Mouse (Mus musculus) heart, embryonic 10.5 days (tissue): ENCODE results near the gene Teddm2. TPM values are rescaled to one million over a fixed set of nuclear protein-coding genes. Genes with fewer than 3 reads are reported as not detected.

Source experiments
- DNase-seq: peaks from one replicate; pipeline ENCODE4 v3.0.0-alpha.2; 2017; ENCODE audit warnings: low spot score
- H3K27ac ChIP-seq: fragments of 300-500 bp; sonication (generic); 2 replicates; pipeline ENCODE4 v1.5.1; 2016; ENCODE audit warnings: mild to moderate bottlenecking
- H3K27me3 ChIP-seq: fragments of 300-500 bp; sonication (generic); 2 replicates; pipeline ENCODE4 v1.6.1; 2016; ENCODE audit warnings: mild to moderate bottlenecking; ENCODE audit not compliant: poor library complexity, insufficient read depth, severe bottlenecking
- H3K36me3 ChIP-seq: fragments of 300-500 bp; sonication (generic); 2 replicates; pipeline ENCODE4 v1.6.1; 2016; ENCODE audit warnings: mild to moderate bottlenecking, moderate library complexity
- H3K4me1 ChIP-seq: fragments of 300-500 bp; sonication (generic); 2 replicates; pipeline ENCODE4 v1.6.1; 2016; ENCODE audit warnings: mild to moderate bottlenecking
- H3K4me3 ChIP-seq: fragments of 300-500 bp; sonication (generic); 2 replicates; pipeline ENCODE4 v1.5.1; 2016; ENCODE audit warnings: mild to moderate bottlenecking, moderate library complexity
- H3K9me3 ChIP-seq: fragments of 300-500 bp; sonication (generic); 2 replicates; pipeline ENCODE4 v1.6.1; 2016; ENCODE audit warnings: mild to moderate bottlenecking, moderate library complexity
- WGBS: fragments of 180-500 bp; shearing (Covaris S2); methylation state at CpG from one replicate; pipeline ENCODE4 v1.1.7; 2016; 5-methylcytosine and 5-hydroxymethylcytosine counted together
- microRNA-seq: library from miRNA; unstranded; fragments of <30 nt; microRNA quantifications from one replicate; pipeline ENCODE4, GENCODE M21; 2017
- polyA plus RNA-seq: library from polyadenylated mRNA; unstranded; fragments of >200 nt; fragmentation: Nextera tagmentation; extraction: Ambion mirVana; gene quantifications from 2 replicates; pipeline ENCODE4 v1.2.1, GENCODE M21; 2016

The Teddm2 gene
- polyA plus RNA-seq, 1 experiment from 2014 or later = 0.34 TPM

DNA sequence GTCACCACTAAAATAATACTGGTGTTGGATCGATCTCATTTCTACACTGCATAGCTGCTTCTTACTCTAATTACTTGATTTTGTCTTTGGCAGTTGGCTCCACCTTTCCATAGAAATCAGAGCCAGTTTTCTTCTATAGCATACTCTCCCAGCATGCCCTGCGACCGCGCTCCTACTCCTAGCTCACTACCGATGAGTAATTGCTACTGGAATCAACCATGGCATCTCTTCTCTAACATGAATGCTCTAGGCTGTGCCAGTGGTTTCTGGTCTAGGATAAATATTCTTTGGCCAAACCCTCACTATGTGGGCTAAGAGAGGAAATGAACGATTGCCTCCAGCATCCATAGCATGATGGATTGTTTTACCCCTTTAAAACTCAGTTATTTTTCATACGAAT, 53.6 kb downstream of the Teddm2 start:
- Histone ChIP-seq H3K4me1 (no peaks in the 10 kb centered on the region), H3K27ac (no peak overlapping the region), H3K4me3 (no peak overlapping the region), H3K27me3 (no peaks in the 10 kb centered on the region), H3K36me3 (no peaks in the 10 kb centered on the region), H3K9me3 (no peaks in the 10 kb centered on the region)
- 87% methylated on average over 7 of the region's 7 CpGs for WGBS
- DNase-seq = no peak

DNA sequence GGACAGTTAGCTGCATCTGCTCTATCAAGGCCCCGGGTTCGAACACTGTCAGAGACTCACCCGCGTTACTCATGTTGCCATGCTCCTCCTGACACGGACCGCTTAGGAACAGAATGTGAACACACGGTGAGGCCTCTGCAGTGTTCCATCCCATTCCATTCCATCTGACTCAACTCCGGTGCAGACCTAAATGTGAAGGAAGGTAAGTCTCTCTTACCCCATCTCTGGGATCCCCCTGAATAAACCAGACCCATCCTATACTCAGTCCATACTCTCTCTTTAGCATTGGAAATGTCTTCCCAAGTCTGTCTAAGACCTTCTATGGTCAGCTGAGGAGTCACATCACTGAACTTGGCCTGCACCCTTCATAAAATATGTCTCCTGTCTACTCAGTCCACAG, 56.0 kb downstream of the Teddm2 start, which contains the start of gene Rgsl1:
TSS of gene Rgsl1 (minus strand) at position 101 of the 400 bp plus-strand sequence.
- Histone ChIP-seq H3K4me1 (no peaks in the 10 kb centered on the region), H3K9me3 (no peaks in the 10 kb centered on the region), H3K27ac (no peak within 1 kb of the TSS), H3K4me3 (no peak within 1 kb of the TSS), H3K36me3 (no peaks in the 10 kb centered on the region), H3K27me3 (no peaks in the 10 kb centered on the region)
- 94% methylated on average over 8 of the region's 8 CpGs for WGBS
- DNase-seq = no peak

- 83% methylated on average over 11 of the region's 11 CpGs for WGBS
- no peaks in the 10 kb centered on the region for H3K27me3 ChIP-seq
- DNase-seq = no peak
Measured at GRCm38 (mm10) chr1:153842121-153842740, 57.8 kb downstream of the Teddm2 start.

GRCm38 (mm10) chr1:153836036-153836435, 64.0 kb downstream of the Teddm2 start:
- 42% methylated on average over 4 of the region's 4 CpGs for WGBS

More at GRCm38 (mm10) chr1:153842121-153842740, 57.8 kb downstream of the Teddm2 start:
- H3K4me1 ChIP-seq = no peaks in the 10 kb centered on the region
- H3K27ac ChIP-seq = no peak overlapping the region
- H3K9me3 ChIP-seq = no peaks in the 10 kb centered on the region
- no peak overlapping the region for H3K4me3 ChIP-seq
- no peaks in the 10 kb centered on the region for H3K36me3 ChIP-seq

GRCm38 (mm10) chr1:153830746-153831145, 69.3 kb downstream of the Teddm2 start:
- H3K9me3 ChIP-seq = no peaks in the 10 kb centered on the region
- no peaks in the 10 kb centered on the region for H3K36me3 ChIP-seq
- H3K4me1 ChIP-seq = no peaks in the 10 kb centered on the region
- H3K27me3 ChIP-seq = no peaks in the 10 kb centered on the region
- H3K27ac ChIP-seq = no peak overlapping the region
- no peak overlapping the region for H3K4me3 ChIP-seq
- no peak for DNase-seq
- 70% methylated on average over 4 of the region's 4 CpGs for WGBS

More at GRCm38 (mm10) chr1:153836036-153836435, 64.0 kb downstream of the Teddm2 start:
- Histone ChIP-seq H3K4me1 (no peaks in the 10 kb centered on the region), H3K27me3 (no peaks in the 10 kb centered on the region), H3K27ac (no peak overlapping the region), H3K9me3 (no peaks in the 10 kb centered on the region), H3K36me3 (no peaks in the 10 kb centered on the region), H3K4me3 (no peak overlapping the region)
- no peak for DNase-seq

GRCm38 (mm10) chr1:153820216-153820615, 79.8 kb downstream of the Teddm2 start:
- no peaks in the 10 kb centered on the region for H3K4me1 ChIP-seq
- H3K4me3 ChIP-seq = no peak overlapping the region
- 82% methylated on average over 3 of the region's 3 CpGs for WGBS
- H3K9me3 ChIP-seq = no peaks in the 10 kb centered on the region
- H3K27me3 ChIP-seq = peaks cover 13% of the 10 kb centered on the region; the same call in 1 of the 2 replicates
- no peaks in the 10 kb centered on the region for H3K36me3 ChIP-seq
- no peak for DNase-seq
- no peak overlapping the region for H3K27ac ChIP-seq

- Histone ChIP-seq H3K9me3 (no peaks in the 10 kb centered on the region), H3K4me3 (no peak overlapping the region), H3K4me1 (no peaks in the 10 kb centered on the region), H3K36me3 (no peaks in the 10 kb centered on the region), H3K27me3 (peaks cover 13% of the 10 kb centered on the region; the same call in 1 of the 2 replicates), H3K27ac (no peak overlapping the region)
- WGBS = 9% methylated on average over 2 of the region's 2 CpGs
- DNase-seq = peak; percentile 78
Measured at GRCm38 (mm10) chr1:153814278-153814677, 85.8 kb downstream of the Teddm2 start.

GRCm38 (mm10) chr1:153807390-153807993, 92.5 kb downstream of the Teddm2 start:
- no peak for DNase-seq
- Histone ChIP-seq H3K4me3 (no peak overlapping the region), H3K27ac (no peak overlapping the region), H3K9me3 (no peaks in the 10 kb centered on the region), H3K36me3 (no peaks in the 10 kb centered on the region), H3K27me3 (no peaks in the 10 kb centered on the region), H3K4me1 (no peaks in the 10 kb centered on the region)
- 38% methylated on average over 13 of the region's 13 CpGs for WGBS

GRCm38 (mm10) chr1:153803530-153803929, 96.5 kb downstream of the Teddm2 start:
- WGBS = 71% methylated on average over 8 of the region's 8 CpGs
- Histone ChIP-seq H3K36me3 (no peaks in the 10 kb centered on the region), H3K27ac (no peak overlapping the region), H3K4me1 (no peaks in the 10 kb centered on the region), H3K9me3 (no peaks in the 10 kb centered on the region), H3K27me3 (no peaks in the 10 kb centered on the region), H3K4me3 (no peak overlapping the region)
- no peak for DNase-seq

DNA sequence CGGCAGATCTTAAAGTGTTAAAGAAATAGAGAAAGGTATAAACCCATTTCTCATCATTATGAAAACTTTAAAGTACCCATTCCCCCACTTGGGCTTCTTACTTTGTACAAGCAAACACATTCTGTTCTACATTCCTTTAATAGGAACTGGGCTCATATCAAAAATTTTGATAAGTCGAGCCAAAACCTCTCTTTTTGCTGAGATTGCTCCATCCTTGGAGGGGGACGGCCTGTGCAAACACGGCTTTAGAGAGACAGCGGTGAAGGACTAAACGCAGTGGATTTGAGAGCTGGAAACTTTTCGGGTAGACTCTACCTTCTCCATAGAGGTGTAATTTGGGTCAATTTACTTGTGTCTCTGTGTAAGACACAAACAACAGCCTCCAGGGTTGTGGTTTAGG, 97.3 kb downstream of the Teddm2 start:
- DNase-seq = no peak
- WGBS = 80% methylated on average over 7 of the region's 7 CpGs

More for the DNA sequence above, 97.3 kb downstream of the Teddm2 start:
- no peaks in the 10 kb centered on the region for H3K9me3 ChIP-seq
- H3K4me1 ChIP-seq = no peaks in the 10 kb centered on the region
- H3K36me3 ChIP-seq = no peaks in the 10 kb centered on the region
- H3K27me3 ChIP-seq = no peaks in the 10 kb centered on the region
- no peak overlapping the region for H3K4me3 ChIP-seq
- H3K27ac ChIP-seq = no peak overlapping the region

Small RNAs within 50 kb of the gene (microRNA-seq; reads per million reads assigned to microRNA genes)
- gene Mir8114 = 23.2 reads per million, percentile 34 among the genes with 10 or more reads in this experiment

Other genes with a start within 250 kb of the Teddm2 start
- 0.54 and 0.55 TPM in 2 replicates for gene Rgs8, start 247.2 kb downstream of the Teddm2 start, polyA plus RNA-seq
- gene Rgs16, start 159.9 kb downstream of the Teddm2 start, polyA plus RNA-seq = 2.6 and 2.9 TPM in 2 replicates
- gene Rnasel, start 150.8 kb downstream of the Teddm2 start, polyA plus RNA-seq = 4.4 and 6.8 TPM in 2 replicates
- gene Rgsl1, start 56.1 kb downstream of the Teddm2 start, polyA plus RNA-seq = not detected in 2 replicates
- gene Teddm1b, start 25.9 kb downstream of the Teddm2 start, polyA plus RNA-seq = 0.10 and 0.41 TPM in 2 replicates
- not detected in 2 replicates for gene Teddm1a, start 8.5 kb downstream of the Teddm2 start, polyA plus RNA-seq
- gene Glul, start 284 bp downstream of the Teddm2 start, polyA plus RNA-seq = 65.4 and 96.6 TPM in 2 replicates